Mouse (Mus musculus): ENCODE data around the gene Chrm3. TPM values are rescaled to one million over a fixed set of nuclear protein-coding genes. Genes with fewer than 3 reads are reported as not detected.

Chrm3 gene
- polyA plus RNA-seq, 1 experiment = not detected

DNA sequence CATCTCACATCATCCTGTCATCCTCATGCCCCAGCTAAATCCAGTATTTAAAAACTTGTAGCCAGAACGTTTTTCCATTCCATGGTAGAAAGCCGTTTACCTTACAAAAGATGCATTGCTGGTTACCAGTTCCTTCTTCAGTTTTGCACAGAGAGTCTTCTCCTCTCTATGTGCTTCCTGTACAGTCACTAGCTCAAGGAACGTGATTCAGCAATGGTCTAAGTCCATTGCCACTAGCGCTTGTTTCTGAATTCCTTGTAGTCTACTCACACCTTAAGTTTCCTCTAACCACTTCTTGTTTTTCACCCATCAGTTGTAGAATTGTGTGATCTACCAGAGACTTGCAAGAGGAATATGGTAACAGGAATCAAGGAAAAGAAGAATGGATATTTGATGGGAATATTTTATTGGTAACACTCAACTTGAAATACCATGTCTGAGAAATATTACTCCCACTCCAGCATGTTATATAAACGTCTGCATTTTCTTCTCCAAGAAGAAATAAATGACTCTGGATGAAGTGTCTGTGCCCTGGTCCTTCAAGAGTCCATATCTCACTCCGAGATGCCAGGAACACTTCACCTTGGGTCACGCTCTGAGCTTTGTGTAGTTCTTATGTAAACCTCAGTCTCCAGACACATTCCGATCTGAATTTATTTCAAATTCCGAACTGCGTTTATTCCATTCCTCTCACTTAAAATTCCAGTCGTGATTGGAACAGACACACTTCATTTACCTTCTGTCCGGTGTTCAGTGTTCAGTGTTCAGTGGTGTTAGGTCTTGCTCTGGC, 293.6 kb downstream of the Chrm3 start:
- Histone ChIP-seq H3K27ac (replicated peaks; ENCODE audit: low read depth, low read length) (no peak overlapping the region), H3K4me3 (ENCODE audit: insufficient read depth, low read depth, low read length) (no peak overlapping the region), H3K4me1 (ENCODE audit: control insufficient read depth, insufficient read depth, insufficient read length, low read length) (0 out of 2 replicates have a peak, but pooled peaks cover 3% of the 10 kb centered on the region)

DNA sequence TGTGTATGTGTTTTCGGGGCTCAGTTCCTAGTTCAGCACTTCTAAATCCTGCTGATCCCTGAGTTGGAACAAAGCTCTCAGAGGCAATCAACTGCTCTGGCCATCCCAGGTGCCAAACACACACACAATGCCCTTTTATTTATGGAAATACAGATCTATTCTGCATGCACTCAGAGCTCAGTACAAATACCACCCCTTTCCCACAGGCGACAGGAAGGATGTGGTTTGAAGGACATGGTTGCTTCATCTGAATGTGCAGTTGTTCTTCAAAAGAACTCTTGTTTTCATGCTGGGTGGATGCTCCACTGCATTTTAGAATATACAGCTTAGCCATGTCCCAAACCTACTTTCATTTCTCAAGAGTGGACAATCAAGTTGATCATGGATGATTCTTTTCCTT, 294.9 kb downstream of the Chrm3 start:
- no peak overlapping the region for H3K4me3 ChIP-seq (ENCODE audit: insufficient read depth, low read depth, low read length)
- no peak overlapping the region for H3K27ac ChIP-seq (replicated peaks; ENCODE audit: low read depth, low read length)
- 0 out of 2 replicates have a peak, but pooled peaks cover 3% of the 10 kb centered on the region for H3K4me1 ChIP-seq (ENCODE audit: control insufficient read depth, insufficient read depth, insufficient read length, low read length)

DNA sequence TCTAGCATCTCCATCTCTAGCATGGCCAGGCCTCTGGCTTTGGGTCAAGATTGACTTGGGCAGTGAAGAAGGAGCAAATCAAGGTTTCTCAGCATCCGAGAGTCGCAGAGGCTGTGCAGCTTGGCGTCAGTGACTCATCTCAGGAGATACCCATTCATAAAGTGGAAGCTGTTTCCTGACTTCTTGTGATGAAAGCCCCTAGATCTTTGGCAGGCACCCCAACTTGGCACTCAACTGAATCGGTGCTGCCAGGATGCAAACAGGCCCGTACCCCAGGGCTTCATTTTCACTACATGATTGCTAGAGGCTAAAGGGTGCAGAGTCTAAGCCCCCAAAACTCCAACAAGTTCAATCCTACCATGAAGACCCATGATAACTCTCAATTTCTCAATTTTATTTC, 298.0 kb downstream of the Chrm3 start:
- Histone ChIP-seq H3K4me1 (ENCODE audit: control insufficient read depth, insufficient read depth, insufficient read length, low read length) (0 out of 2 replicates have a peak, but pooled peaks cover 3% of the 10 kb centered on the region), H3K4me3 (ENCODE audit: insufficient read depth, low read depth, low read length) (no peak overlapping the region), H3K27ac (replicated peaks; ENCODE audit: low read depth, low read length) (no peak overlapping the region)

DNA sequence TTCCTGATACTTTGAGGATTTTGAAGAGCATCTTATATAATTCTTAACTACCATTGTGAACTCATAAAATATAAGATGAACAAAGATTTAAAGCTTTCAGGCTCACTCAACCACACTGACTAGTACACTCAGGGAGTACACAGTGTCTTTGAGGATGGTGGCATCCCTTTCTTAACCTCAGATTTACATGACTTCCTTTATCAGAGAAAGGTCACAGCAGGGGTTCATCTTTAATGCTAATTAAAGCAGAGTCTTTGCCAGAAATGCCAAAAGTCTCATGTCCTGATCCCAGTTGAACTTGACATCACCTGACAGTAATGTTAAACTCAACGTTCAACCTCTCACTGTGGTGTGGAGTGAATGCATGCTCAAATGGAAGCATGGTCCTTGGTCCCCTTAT, 301.7 kb downstream of the Chrm3 start:
- no peak overlapping the region for H3K27ac ChIP-seq (replicated peaks; ENCODE audit: low read depth, low read length)
- no peaks in the 10 kb centered on the region for H3K4me1 ChIP-seq (ENCODE audit: control insufficient read depth, insufficient read depth, insufficient read length, low read length)
- no peak overlapping the region for H3K4me3 ChIP-seq (ENCODE audit: insufficient read depth, low read depth, low read length)

DNA sequence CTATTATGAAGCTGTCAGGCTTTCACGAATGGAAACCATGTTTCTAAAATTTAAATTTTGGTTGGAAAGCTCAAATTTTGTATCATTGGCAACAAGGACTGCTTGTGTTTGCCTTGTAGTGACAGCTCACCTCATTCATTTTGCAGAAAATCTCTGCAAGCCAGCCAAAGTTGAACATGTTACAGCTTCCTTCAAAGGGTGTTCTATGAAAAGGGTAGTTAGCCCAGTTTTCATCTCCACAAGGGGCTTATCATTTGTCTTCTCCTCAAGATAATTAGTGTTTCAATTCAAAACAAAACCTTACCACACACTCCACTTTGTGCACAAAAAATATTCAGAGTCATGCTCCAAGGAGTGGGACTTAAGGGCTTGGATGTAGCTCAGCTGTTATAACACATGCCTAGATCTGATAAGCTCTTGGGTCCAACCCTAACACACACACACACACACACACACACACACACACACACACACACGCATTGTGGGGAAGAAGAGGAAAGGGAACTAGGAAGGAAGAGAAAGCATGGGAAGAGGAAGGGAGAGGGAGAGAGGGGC, 302.9 kb downstream of the Chrm3 start:
- Histone ChIP-seq H3K4me1 (ENCODE audit: control insufficient read depth, insufficient read depth, insufficient read length, low read length) (no peaks in the 10 kb centered on the region), H3K4me3 (ENCODE audit: insufficient read depth, low read depth, low read length) (no peak overlapping the region), H3K27ac (replicated peaks; ENCODE audit: low read depth, low read length) (no peak overlapping the region)

DNA sequence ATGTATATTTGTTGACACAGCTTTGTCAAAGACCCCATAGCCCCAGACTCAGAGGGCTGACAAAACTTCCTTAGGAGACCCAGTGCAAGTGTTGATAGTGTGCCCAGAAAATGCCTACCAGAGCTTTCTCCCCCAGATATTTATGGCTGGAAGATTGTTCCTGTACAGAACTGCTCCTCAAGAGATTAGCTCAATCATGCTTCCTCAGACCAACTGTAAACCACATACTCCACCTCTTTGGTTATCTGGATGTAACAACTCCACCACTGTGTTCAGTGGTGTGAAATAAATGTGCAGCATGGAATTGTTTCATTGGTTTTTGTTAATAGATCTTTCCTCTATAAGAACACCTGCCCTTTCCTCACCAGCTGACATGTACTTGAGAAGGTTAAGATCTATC, 306.6 kb downstream of the Chrm3 start:
- Histone ChIP-seq H3K4me1 (ENCODE audit: control insufficient read depth, insufficient read depth, insufficient read length, low read length) (no peaks in the 10 kb centered on the region), H3K4me3 (ENCODE audit: insufficient read depth, low read depth, low read length) (no peak overlapping the region), H3K27ac (replicated peaks; ENCODE audit: low read depth, low read length) (no peak overlapping the region)

DNA sequence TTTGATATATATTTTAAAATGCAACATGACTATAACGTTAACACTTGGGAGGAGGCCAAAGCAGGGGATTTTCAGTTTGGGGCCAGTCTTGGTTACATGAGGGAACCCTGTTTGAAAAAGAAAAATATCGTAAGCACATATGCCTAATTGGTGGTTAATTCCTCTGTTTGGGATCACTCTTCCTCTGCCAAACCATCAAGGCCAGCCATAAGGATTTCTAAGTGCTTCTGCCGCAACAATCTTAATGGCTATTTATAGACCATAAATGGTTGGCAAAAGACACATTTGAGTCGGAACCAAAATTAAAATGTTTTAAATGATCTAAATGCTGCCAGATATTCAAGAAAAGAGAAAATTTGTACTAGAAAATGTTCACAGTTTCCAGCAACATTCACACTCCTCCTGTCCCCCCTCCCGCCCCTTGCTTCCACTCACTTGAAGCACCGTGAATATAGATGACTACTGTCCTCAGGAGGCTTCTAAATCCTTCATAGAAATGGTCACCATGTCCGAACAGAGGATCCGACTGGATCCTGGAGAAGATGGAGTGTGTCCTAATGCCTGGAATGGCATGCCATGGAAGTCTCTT, 307.3 kb downstream of the Chrm3 start:
- H3K27ac ChIP-seq (replicated peaks; ENCODE audit: low read depth, low read length) = no peak overlapping the region
- H3K4me3 ChIP-seq (ENCODE audit: insufficient read depth, low read depth, low read length) = no peak overlapping the region
- H3K4me1 ChIP-seq (ENCODE audit: control insufficient read depth, insufficient read depth, insufficient read length, low read length) = no peaks in the 10 kb centered on the region

DNA sequence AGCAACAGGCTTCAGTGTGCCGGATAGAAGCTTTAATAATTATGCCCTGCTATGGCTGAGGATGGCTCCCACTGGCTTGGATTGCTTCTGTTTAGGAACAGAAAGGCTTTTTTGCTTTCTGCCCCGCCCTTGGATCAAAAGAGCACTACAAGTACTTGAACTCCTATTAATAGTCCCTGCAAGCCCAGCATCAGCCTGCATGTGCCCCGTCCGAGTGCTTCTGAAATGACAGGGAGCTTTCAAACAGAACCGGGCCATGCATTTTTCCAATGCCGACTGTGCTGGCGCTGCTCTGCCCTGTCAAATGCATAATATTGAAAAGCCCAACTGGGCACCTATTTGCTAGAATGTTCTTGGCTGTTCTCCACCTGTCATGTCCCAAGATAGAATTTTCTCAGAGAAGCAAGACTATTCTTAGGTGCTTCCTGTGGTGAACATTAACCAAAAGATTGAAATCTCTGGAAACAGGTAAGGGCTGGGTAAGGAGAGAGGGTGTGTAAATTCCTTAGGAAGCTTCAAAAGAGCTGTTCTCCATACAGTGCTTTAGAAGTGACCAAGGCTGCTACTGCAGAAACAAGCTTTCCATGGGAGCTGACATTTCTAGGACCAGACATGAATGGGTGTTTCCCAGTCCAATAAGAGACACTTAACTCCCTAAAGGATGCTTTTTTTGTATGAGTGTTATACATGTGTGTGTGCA, 314.8 kb downstream of the Chrm3 start:
- Histone ChIP-seq H3K27ac (replicated peaks; ENCODE audit: low read depth, low read length) (no peak overlapping the region), H3K4me1 (ENCODE audit: control insufficient read depth, insufficient read depth, insufficient read length, low read length) (no peaks in the 10 kb centered on the region), H3K4me3 (ENCODE audit: insufficient read depth, low read depth, low read length) (no peak overlapping the region)

DNA sequence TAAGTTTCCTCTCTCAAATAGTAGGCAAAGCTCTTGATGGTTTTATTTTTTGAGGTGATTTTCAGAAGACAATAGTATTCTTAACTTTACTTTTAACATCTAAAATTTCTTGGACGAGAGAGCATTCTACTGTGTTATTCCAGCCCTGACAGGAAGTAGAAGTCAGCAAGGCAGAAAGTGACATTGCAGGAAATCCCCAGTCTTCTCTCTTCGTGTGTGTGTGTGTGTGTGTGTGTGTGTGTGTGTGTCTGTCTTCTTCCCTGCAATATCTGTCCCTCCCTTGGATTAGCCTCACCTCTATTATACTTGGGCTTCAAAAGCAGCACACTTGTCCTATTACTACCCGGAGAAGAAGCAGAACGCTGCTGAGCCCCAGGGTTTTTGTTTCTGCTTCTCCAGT, 316.6 kb downstream of the Chrm3 start:
- Histone ChIP-seq H3K4me1 (ENCODE audit: control insufficient read depth, insufficient read depth, insufficient read length, low read length) (no peaks in the 10 kb centered on the region), H3K27ac (replicated peaks; ENCODE audit: low read depth, low read length) (no peak overlapping the region), H3K4me3 (ENCODE audit: insufficient read depth, low read depth, low read length) (no peak overlapping the region)

DNA sequence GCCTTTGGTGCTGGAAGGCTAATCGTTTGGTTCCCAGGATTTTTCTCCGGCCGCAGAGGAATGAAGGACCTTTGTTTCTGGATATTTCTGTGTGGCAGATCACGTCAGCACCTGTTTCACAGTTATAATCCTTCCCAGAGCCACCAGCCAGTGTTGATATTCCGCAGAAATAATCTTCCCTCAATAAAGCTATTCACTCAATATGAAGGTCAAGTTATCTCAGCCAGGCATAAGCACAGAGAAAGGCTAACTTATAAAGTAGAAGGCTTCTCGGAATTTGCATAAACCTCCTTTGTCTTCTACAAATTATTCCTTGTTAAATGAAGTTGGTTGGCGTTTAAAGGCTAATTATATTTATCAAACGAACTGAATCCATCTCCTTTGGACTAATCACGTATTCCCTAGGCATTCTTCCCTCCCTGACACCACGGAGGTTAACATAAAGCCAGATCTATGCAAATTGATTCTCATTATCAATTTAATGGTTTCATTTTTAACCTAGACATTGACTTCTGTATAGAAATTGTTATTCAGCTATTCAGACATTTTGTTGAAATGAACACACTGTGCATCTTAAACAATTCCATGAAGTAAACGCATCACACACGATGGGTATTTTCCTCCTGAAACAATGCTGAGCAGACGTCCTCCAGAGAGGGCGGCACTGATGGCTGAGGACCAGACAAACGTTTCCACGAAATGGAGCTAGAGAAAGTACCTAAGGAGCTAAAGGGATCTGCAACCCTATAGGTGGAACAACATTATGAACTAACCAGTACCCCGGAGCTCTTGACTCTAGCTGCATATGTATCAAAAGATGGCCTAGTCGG, 326.9 kb downstream of the Chrm3 start:
- H3K4me3 ChIP-seq (ENCODE audit: insufficient read depth, low read depth, low read length) = no peak overlapping the region
- H3K27ac ChIP-seq (replicated peaks; ENCODE audit: low read depth, low read length) = no peak overlapping the region
- H3K4me1 ChIP-seq (ENCODE audit: control insufficient read depth, insufficient read depth, insufficient read length, low read length) = no peaks in the 10 kb centered on the region

DNA sequence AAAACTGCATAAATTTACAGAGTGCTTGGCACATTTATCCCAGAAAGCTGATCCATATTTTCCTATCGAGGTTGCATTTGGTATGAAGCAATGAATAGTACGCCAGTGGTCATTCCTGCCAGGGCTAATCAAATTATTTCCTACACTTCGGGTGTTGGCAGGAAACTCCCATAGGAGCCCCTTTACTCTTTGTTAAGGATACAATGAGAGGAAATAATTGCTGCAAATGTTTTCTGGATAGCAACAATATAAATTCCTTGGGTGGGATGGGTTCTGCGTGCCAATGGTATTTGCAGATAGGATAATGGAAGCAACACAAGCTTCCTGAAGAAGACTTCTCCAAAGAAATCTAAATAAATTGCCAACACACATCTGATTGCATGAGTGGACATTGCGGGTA, 329.1 kb downstream of the Chrm3 start:
- no peak overlapping the region for H3K4me3 ChIP-seq (ENCODE audit: insufficient read depth, low read depth, low read length)
- no peaks in the 10 kb centered on the region for H3K4me1 ChIP-seq (ENCODE audit: control insufficient read depth, insufficient read depth, insufficient read length, low read length)
- no peak overlapping the region for H3K27ac ChIP-seq (replicated peaks; ENCODE audit: low read depth, low read length)

DNA sequence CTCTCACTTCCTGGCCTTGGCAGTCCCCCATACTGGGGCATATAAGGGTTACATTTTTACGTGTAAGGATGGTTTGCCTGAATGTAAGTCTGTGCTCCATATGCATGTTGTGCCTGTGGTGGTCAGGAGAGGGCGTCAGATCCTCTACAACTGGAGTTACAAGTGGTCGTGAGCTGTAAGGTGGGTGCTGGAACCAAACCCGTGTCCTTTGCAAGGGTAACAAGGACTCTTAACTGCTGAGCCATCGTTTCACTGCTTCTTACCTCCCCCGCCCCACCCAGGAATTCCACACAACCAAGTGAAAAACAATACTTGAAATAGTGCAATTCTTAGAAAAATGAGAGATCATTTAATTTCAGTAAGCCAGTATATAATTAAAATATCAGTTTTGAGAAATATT, 330.7 kb downstream of the Chrm3 start:
- H3K27ac ChIP-seq (replicated peaks; ENCODE audit: low read depth, low read length) = no peak overlapping the region
- no peak overlapping the region for H3K4me3 ChIP-seq (ENCODE audit: insufficient read depth, low read depth, low read length)

DNA sequence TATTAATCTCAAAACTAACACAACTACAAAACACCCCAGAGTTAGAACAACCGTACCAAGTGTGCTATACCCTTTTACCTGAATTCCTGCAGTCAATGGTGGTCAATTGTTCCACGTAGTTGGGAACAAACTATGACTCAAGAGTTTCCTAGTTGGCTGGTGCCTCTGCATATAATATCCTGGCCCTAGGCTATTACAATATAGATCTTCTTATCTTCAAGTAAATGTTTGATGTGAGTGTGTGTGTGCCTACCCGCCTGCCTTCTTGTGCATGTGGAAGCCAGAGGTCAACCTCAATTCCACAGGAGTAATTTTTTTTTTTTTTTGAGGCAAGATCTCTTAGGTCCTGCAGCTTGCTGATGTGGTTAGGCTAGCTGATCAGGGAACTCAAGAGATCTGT, 335.5 kb downstream of the Chrm3 start:
- H3K4me1 ChIP-seq (ENCODE audit: control insufficient read depth, insufficient read depth, insufficient read length, low read length) = no peaks in the 10 kb centered on the region
- H3K4me3 ChIP-seq (ENCODE audit: insufficient read depth, low read depth, low read length) = no peak overlapping the region
- no peak overlapping the region for H3K27ac ChIP-seq (replicated peaks; ENCODE audit: low read depth, low read length)

More for the DNA sequence above, 330.7 kb downstream of the Chrm3 start:
- H3K4me1 ChIP-seq (ENCODE audit: control insufficient read depth, insufficient read depth, insufficient read length, low read length) = no peaks in the 10 kb centered on the region

DNA sequence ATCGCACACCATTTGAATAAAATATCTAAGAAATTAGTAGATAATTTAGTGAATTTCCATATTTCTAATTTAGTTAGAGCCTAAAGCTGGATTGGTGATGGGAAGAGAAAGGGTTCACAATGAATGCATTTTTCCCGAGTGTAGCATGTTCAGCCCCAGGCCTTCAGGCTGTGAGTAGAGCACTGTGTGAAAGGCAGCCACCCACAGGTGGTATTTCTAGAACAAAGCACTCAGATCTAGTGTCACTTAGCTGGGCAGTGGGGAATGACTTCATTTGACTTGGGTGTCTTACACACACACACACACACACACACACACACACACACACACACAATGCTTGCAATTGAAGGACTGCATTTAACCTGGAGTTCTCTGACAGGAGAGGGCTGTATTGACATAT, 337.5 kb downstream of the Chrm3 start:
- no peak overlapping the region for H3K27ac ChIP-seq (replicated peaks; ENCODE audit: low read depth, low read length)
- H3K4me3 ChIP-seq (ENCODE audit: insufficient read depth, low read depth, low read length) = no peak overlapping the region
- no peaks in the 10 kb centered on the region for H3K4me1 ChIP-seq (ENCODE audit: control insufficient read depth, insufficient read depth, insufficient read length, low read length)

DNA sequence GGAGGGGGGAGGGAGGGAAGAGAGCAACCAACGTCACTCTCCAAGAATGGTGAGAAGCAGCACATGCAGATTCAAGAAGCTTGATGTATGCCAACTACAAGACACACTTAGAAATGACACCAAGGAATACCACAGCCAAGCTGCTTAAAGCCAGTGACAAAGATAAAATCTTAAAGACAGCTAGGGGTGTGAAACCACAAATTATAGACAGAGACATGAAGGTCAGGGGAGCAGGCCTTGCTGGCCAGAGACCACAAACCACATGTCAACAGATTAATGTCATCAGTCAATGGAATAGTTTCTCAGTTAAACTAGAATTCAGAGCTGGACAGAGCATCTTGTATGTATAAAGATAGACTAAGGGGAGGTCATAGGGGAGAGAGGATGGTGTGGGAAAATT, 341.4 kb downstream of the Chrm3 start:
- Histone ChIP-seq H3K27ac (replicated peaks; ENCODE audit: low read depth, low read length) (no peak overlapping the region), H3K4me1 (ENCODE audit: control insufficient read depth, insufficient read depth, insufficient read length, low read length) (no peaks in the 10 kb centered on the region), H3K4me3 (ENCODE audit: insufficient read depth, low read depth, low read length) (no peak overlapping the region)
